Comparison of ENCODE assay signal across 20 mouse cellular contexts in the genomic region with DNA sequence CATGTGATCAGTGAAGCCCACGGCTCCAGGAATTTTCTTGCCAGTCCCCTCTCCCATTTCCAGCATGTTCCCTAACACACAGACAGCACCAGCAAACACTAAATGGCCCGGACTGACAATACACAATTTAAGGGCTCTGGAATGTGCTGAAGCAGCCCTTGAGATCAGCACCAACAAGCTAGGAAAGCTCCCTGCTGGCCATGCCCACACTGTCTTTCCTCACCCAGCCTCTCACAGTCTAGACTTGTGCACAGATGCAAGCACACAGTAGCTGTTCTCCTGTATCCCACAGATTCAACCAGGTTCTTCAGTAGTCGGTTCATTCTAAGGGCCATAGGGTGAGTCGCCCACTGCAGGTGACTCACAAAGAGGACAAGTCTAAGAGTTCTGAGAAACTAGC.
A peak's percentile ranks its signal among the peaks of the same experiment; 100 is the strongest.
DNase-seq lines count a peak whose midpoint lies in the region; ATAC-seq lines count a peak whose summit lies in the region.
"Had no signal": no experiment of that assay in that cellular context is flagged by ENCODE, and none has a peak within 500 bp of the region (broad histone marks: within the 10 kb centered on the region; RNA-seq: fewer than 3 reads in every experiment).

No protein-coding gene starts in this region.

- peaks cover 44% of the 10 kb centered on the region for H3K4me1 ChIP-seq in neural tube, embryonic 13.5 days (replicated peaks)
- H3K4me1 ChIP-seq in neural tube, embryonic 15.5 days: peaks cover 24% of the 10 kb centered on the region

- no peak overlapping the region for H3K9ac ChIP-seq in neural tube, embryonic 13.5 days
- no peak overlapping the region for H3K9ac ChIP-seq in neural tube, embryonic 15.5 days (replicated peaks)
- H3K9ac ChIP-seq: forebrain, embryonic 12.5 days; liver, embryonic 14.5 days had no signal

- H3K9me3 ChIP-seq in neural tube, embryonic 13.5 days: no peaks in the 10 kb centered on the region
- H3K9me3 ChIP-seq in neural tube, embryonic 15.5 days (replicated peaks): no peaks in the 10 kb centered on the region
- H3K9me3 ChIP-seq: forebrain, embryonic 12.5 days; megakaryocyte, embryonic 14.5 days had no signal

- H3K36me3 ChIP-seq in neural tube, embryonic 13.5 days: no peaks in the 10 kb centered on the region
- no peaks in the 10 kb centered on the region for H3K36me3 ChIP-seq in neural tube, embryonic 15.5 days
- H3K36me3 ChIP-seq: forebrain, embryonic 12.5 days had no signal

- H3K4me3 ChIP-seq in neural tube, embryonic 13.5 days: no peak overlapping the region
- H3K4me3 ChIP-seq in neural tube, embryonic 15.5 days (replicated peaks): no peak overlapping the region
- H3K4me3 ChIP-seq: forebrain, embryonic 12.5 days; megakaryocyte, embryonic 14.5 days had no signal

- WGBS in neural tube, embryonic 13.5 days: 66% methylated on average over 4 of the region's 4 CpGs
- 71% methylated on average over 4 of the region's 4 CpGs for WGBS in neural tube, embryonic 15.5 days

- peak; percentile 83 for ATAC-seq in frontal cortex, adult (ENCODE audit: low TSS enrichment)
- ATAC-seq in neural tube, embryonic 13.5 days (ENCODE audit: low read depth): no peak
- ATAC-seq in neural tube, embryonic 15.5 days (ENCODE audit: low FRiP score): no peak
- ATAC-seq: inflammation-experienced regulatory T-cells, adult 6 months; midbrain, embryonic 16.5 days had no signal

- no peak overlapping the region for H3K4me2 ChIP-seq in neural tube, embryonic 13.5 days
- no peak overlapping the region for H3K4me2 ChIP-seq in neural tube, embryonic 15.5 days
- H3K4me2 ChIP-seq: forebrain, embryonic 12.5 days had no signal

- peak overlapping the region; percentile 15; the same call in 1 of the 2 replicates for H3K27ac ChIP-seq in neural tube, embryonic 13.5 days (replicated peaks)
- no peak overlapping the region for H3K27ac ChIP-seq in neural tube, embryonic 15.5 days (replicated peaks)
- H3K27ac ChIP-seq: forebrain, embryonic 12.5 days; liver, embryonic 14.5 days had no signal

- no peaks in the 10 kb centered on the region for H3K27me3 ChIP-seq in neural tube, embryonic 13.5 days
- H3K27me3 ChIP-seq in neural tube, embryonic 15.5 days (replicated peaks): no peaks in the 10 kb centered on the region
- H3K27me3 ChIP-seq: forebrain, embryonic 12.5 days; megakaryocyte, embryonic 14.5 days had no signal

- DNase-seq in frontal cortex, postnatal 36 days (ENCODE audit: low spot score in 2 of 2): no peak
- DNase-seq in layer of hippocampus, adult 11-12 months (ENCODE audit: low spot score): peak; percentile 32
- DNase-seq in layer of hippocampus, postnatal 14 days (ENCODE audit: low spot score in 2 of 2): no peak
- DNase-seq in forelimb bud, embryonic 11.5 days (ENCODE audit: low read depth, low spot score): peak; percentile 28
- no peak for DNase-seq in thymus, postnatal 0 days (ENCODE audit: low spot score)
- DNase-seq: adrenal gland, postnatal 14 days; B cell, adult 2 months; cerebellum, adult 11 months; cerebellum, postnatal 10 days; gastrocnemius, postnatal 36 days; lung, postnatal 14 days; thymus, postnatal 25 days had no signal

Comparison
In these comparisons a context has a peak if more than half of its experiments do, and no peak if none do; other contexts are left out.
1. DNase-seq: peak in layer of hippocampus, adult 11-12 months (single experiment) and forelimb bud, embryonic 11.5 days (single experiment); none in frontal cortex, postnatal 36 days (0 of 2), layer of hippocampus, postnatal 14 days (0 of 2) and thymus, postnatal 0 days (single experiment).